Mouse (Mus musculus) heart, postnatal 4 days (tissue): ENCODE measurements around the gene Flad1. TPM values are rescaled to one million over a fixed set of nuclear protein-coding genes. Genes with fewer than 3 reads are reported as not detected.

Experiments used
- total RNA-seq, 2 experiments: library from RNA; stranded (reverse); gene quantifications; 2 replicates each; pipeline ENCODE4 v1.2.3; 2021

The Flad1 gene
- total RNA-seq, 2 experiments from 2014 or later: 30.7 to 33.0 TPM

Other genes with a start within 250 kb of the Flad1 start
- 10 to 100 TPM; 30.3 to 32.1 TPM for gene Clk2, start 247.1 kb downstream of the Flad1 start, total RNA-seq
- gene Scamp3, start 234.4 kb downstream of the Flad1 start, total RNA-seq: 10 to 100 TPM; 46.7 to 47.3 TPM
- 1 to 10 TPM; 8.8 to 9.0 TPM for gene Fam189b, start 228.7 kb downstream of the Flad1 start, total RNA-seq
- gene Gba, start 208.9 kb downstream of the Flad1 start, total RNA-seq: 10 to 100 TPM; 19.7 to 21.8 TPM
- 10 to 100 TPM; 25.0 to 34.5 TPM for gene Thbs3, start 196.7 kb downstream of the Flad1 start, total RNA-seq
- gene Mtx1, start 184.8 kb downstream of the Flad1 start, total RNA-seq: 10 to 100 TPM; 62.9 to 67.2 TPM
- gene Muc1, start 182.8 kb downstream of the Flad1 start, total RNA-seq: under 1 TPM; 0.61 to 0.74 TPM
- 100 to 1,000 TPM; 100 to 104 TPM for gene Krtcap2, start 165.9 kb downstream of the Flad1 start, total RNA-seq
- 1 to 10 TPM; 1.3 to 1.6 TPM for gene Trim46, start 165.6 kb downstream of the Flad1 start, total RNA-seq
- gene Dpm3, start 152.5 kb downstream of the Flad1 start, total RNA-seq: 10 to 100 TPM; 51.6 to 61.0 TPM
- gene Slc50a1, start 141.3 kb downstream of the Flad1 start, total RNA-seq: 10 to 100 TPM; 24.9 to 28.0 TPM
- gene Efna1, start 130.7 kb downstream of the Flad1 start, total RNA-seq: 10 to 100 TPM; 37.9 to 42.0 TPM
- gene Efna3, start 88.9 kb downstream of the Flad1 start, total RNA-seq: under 1 TPM in 1 of 2 experiments, not detected in 1; 0.26 TPM
- 1 to 10 TPM; 3.1 to 3.7 TPM for gene Efna4, start 73.8 kb downstream of the Flad1 start, total RNA-seq
- 10 to 100 TPM; 93.6 to 95.2 TPM for gene Adam15, start 61.9 kb downstream of the Flad1 start, total RNA-seq
- gene Dcst2, start 49.9 kb downstream of the Flad1 start, total RNA-seq: under 1 TPM; 0.14 to 0.23 TPM
- gene Dcst1, start 46.6 kb downstream of the Flad1 start, total RNA-seq: under 1 TPM; 0.21 to 0.72 TPM
- 10 to 100 TPM; 13.8 to 15.1 TPM for gene Zbtb7b, start 17.1 kb downstream of the Flad1 start, total RNA-seq
- gene Lenep, start 9.1 kb downstream of the Flad1 start, total RNA-seq: under 1 TPM in 1 of 2 experiments, not detected in 1; 0.68 TPM
- 10 to 100 TPM; 62.8 to 64.3 TPM for gene Cks1b, start 6.5 kb upstream of the Flad1 start, total RNA-seq
- gene Shc1, start 6.6 kb upstream of the Flad1 start, total RNA-seq: 10 to 100 TPM; 68.8 to 69.2 TPM
- 10 to 100 TPM; 20.3 to 22.1 TPM for gene Pygo2, start 18.3 kb upstream of the Flad1 start, total RNA-seq
- gene Pbxip1, start 24.8 kb upstream of the Flad1 start, total RNA-seq: 10 to 100 TPM; 66.0 to 73.8 TPM
- gene Pmvk, start 42.7 kb upstream of the Flad1 start, total RNA-seq: 10 to 100 TPM; 11.3 to 13.3 TPM
- gene Kcnn3, start 108.3 kb upstream of the Flad1 start, total RNA-seq: 1 to 10 TPM; 4.3 to 4.8 TPM